Mouse (Mus musculus): ENCODE measurements at regions not wholly inside any gene's neighbourhood (a gene's known extent, or its start where the extent isn't known, plus 50 kb on each side); places are given as distances from the start of the nearest gene placed in this dataset.

DNA sequence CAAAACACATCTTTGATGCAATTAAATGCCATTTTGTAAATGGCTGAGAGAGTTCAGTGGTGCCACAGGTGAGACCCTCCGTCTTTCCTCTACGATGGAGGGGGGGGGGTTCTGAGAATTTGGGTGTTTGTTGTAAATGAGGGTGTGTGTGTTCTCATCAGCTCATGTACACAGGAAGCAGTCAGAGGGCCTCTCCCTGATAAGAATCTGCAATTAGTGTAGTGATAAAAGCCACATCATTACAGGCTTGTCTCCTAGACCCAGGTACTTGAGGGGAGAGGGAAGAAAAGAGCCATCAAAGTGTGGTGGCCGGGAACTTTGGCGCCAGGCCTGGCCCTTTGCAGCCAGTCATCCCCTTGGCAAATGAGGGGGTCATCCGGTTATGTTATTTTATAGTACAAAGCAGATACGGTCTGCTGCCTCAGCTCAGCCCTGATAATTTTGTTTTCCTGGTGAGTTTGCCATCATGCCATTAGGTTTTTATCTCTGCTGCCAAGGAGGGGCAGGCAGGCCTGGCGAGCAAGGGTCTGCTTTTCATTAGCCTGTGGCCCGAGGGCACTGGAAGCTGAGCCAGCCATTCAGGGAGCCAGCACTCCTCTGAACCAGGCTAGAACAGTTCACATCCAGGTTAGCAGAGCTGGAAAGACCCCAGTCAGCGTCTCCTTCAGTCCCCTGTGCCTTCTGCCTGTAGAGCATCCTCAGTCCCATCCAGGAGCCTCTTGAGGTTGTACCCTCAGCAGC, 59.7 kb downstream of the H2al1j start:
- no peak for DNase-seq (ENCODE audit: low spot score in 2 of 2)

DNA sequence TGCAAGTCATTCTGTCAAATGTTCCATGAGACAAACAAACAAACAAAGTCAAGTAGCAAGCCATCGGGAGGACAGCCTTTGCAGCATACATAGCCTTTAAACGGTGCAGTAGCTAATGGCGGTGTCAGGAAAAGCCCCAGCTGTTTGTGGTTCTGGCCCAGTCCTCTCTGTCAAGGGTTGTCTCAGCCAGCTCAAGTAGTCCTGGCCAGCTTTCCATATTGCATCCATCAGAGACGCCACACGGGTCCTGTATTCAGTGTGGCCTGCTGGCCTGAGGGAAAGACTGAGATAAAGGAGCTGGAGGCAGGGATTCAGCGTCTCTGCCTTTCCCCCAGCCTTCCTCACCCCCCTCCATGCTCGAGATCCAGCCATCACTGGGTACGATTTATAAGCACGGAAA, 61.2 kb downstream of the H2al1j start:
- DNase-seq (ENCODE audit: low spot score in 2 of 2), result peak in 1 of 2 experiments; percentile 20

DNA sequence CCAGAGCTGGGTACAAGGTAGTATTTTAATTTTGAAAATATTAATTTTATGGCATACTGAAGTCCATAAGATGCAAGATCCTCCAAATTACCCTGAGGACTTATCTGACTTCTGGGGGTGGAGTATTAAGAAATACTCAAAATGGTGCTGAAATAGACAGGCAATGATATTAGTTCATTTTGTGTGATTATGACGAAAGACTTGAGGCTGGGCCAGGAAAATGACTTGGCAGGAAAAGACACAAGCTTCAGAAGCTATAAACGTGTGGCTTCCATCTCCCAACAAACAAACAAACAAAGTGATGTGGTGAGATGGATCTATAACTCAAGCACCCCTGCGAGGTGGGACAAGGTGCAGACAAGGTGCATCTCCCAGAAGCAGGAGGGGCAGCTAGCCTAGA, 72.8 kb downstream of the H2al1j start:
- no peak for DNase-seq (ENCODE audit: low spot score in 2 of 2)

DNA sequence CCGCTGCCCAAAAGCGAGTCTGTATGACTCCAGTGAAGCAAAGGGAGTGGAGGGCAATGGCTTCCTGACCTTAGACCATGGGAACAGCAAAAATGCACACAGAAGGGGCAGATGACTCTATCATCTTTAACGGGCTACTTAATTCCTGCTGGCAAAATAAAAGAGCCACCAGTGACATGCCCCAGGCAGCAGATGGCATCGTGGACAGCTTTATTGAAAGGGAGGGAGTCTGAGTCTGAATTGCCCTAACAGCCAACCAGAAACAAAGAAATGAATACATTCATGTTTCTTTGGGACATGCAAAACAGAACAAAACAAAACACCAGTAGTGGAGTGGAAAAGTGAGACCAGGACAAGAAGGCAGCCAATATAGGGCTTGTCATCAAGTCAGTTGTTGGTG, 76.7 kb downstream of the H2al1j start:
- DNase-seq (ENCODE audit: low spot score in 2 of 2), result no peak

DNA sequence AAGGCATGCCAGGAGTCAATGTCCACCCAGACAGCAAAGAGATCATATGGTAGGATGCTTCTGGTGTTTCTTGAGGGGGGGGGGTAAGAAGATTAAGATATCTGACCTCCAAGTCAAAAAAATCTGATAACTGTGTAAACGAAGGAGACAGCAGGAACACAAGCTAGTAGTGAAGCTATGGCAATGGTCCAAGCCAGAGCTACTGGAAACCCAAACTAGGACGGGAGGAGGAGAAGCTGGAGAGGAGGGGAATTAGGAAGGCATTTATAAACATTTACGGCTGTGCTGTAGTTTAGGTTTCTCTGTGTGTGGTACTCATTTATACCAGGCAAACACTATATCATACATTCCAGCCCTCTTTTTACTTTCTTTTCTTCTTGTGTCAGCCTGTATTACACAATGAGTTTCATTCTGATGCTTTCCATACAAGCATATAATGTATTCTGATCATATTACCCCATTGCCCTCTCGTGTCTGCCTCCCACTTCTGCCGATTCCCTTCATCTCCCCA, 84.7 kb downstream of the H2al1j start:
- DNase-seq (ENCODE audit: low spot score in 2 of 2), result no peak

DNA sequence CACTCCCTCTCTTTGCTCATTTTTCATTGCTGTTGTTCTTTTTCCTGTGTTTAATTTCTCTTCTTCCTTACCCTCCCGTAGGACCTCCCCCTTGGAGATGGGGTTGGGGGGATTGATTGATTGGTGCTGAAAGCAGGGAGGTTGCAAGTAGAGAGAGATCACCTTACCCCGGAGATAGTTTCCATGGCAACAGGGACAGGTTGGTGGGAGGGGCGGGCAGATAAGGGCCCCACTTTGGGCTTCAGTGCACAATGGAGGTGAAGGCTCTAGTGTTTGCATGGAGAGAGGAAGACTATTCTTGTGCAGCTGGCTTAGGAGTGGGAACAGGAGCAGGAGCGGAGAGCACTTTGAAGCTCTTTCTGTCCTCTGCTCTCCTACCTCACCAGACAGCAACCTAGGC, 88.0 kb downstream of the H2al1j start:
- DNase-seq (ENCODE audit: low spot score in 2 of 2), result no peak

DNA sequence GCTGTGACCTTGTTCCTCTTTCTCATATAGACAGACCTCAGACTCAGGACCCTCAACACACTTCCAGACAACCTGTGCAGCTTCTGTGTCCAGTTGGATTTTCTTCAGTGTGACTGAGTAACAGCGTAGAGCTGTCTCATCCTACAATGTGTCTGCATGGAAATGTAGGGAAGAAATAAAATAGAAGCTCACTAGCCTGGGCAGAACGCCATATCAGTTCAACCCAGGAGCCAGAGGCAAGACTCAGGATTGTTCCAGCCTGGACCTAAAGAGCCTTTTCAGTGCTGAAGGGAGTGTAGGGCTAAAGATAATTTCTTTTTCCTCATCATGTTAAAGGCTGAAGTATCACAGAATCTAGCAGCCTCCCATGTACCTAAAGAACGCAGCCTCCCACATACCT, 88.9 kb downstream of the H2al1j start:
- no peak for DNase-seq (ENCODE audit: low spot score in 2 of 2)

DNA sequence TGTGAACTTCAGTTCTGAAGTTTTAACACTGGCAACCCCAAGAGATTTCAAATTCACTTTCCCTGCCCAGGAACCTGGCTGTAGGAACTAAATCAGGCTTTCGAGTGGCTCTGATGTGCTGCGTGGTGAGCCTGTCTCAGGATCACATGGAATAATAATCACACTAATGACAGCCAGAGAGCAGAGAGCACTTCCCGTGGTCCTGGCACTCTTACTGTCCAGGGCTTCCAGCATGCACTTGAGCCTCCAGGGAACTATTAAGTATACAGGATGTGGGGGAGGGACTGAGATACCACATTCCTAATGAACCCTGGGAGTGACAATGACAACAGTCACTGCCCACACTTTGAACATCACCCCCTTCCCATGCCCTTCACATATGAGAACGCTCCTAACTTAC, 90.2 kb downstream of the H2al1j start:
- DNase-seq (ENCODE audit: low spot score in 2 of 2), result no peak

DNA sequence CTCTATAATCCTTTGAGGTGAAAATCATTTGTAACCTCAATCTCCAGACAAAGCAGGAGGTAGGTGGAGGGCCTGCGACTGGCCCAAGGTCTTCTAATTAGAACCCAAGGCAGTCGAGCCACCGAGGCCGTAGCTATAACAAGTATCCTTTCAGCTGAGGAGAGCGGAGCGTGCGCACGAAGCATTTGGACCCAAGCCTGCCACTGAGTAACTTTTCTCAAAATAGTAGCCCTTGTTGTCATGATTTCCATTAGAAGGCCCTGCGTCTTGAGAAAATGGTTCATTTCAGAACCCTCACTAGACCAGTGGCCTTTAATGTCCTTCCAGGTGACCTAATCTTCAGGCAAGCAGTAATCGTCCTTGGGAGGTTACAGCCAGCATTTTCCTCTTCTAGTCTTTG, 90.6 kb downstream of the H2al1j start:
- no peak for DNase-seq (ENCODE audit: low spot score in 2 of 2)

DNA sequence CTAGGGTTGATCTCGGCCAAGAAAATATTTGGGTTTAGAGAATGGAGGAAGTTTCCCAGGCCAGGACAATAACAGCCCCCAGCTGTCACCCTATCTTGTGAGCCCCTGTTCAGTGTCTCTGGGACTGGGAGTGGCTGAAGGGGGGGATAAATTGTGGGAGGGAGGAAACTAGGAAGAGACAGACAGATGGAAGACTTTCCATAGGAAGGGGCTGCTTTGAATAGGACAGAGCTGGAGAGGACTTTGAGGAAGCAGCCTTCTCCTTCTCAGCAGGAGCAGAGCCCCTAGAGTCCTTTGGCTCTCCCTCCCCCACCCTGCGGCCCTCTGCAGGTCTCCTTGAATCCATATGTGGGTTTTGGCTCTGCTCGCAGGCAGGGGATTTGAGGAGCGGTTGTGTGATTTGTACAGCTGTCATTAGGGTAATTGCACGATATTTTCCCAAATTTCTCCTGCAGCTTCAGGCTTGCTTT, 91.6 kb downstream of the H2al1j start:
- no peak for DNase-seq (ENCODE audit: low spot score in 2 of 2)

DNA sequence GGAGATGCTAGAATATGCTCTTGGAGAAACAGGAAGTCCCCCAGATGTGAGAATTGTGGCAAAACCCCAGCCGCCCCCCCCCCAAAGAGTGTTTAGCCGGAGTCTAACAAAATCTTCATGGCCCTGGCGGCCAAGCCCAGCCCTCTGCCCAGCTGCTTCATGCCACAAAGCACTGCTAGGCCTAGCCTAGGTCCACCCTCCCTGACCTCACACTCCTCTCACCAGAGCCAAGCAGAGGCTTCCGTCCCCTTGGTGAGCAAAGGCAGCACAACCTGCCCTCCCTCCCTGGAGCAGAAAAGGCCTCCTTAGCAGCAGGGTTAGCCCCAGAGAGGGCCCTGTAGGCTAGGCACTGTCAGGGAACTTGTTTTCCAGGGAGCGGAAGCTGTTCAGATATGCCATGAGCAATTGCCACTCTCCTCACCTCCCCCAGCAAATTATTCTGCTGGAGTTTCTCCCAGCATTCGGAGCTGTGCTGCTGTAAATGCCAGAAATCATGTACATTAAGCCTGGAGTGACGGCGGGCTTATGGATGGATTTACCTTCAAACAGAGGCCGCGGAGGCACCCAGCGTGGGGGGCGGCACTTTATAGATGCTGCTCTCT, 104.9 kb downstream of the H2al1j start:
- DNase-seq (ENCODE audit: low spot score in 2 of 2), result no peak

DNA sequence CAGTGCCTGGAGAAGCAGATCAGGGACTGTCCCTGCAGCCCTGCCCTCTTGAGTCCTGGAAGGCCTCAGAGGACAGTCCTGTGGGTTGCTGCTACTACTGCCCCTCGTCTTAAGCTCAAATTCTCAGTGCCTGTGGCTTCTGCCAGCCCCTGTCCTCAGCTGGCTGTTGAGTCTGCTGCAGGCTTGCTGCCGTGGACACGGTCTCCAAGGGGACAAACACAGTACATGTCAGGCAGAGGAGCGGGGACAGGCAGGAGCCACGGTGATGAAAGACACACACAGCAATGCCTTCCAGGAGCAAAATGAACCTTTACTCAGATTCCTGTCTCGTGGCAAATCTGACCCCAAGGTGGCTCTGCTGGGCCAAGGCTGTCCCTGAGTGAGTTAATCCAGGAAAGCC, 107.7 kb downstream of the H2al1j start:
- DNase-seq (ENCODE audit: low spot score in 2 of 2), result no peak

DNA sequence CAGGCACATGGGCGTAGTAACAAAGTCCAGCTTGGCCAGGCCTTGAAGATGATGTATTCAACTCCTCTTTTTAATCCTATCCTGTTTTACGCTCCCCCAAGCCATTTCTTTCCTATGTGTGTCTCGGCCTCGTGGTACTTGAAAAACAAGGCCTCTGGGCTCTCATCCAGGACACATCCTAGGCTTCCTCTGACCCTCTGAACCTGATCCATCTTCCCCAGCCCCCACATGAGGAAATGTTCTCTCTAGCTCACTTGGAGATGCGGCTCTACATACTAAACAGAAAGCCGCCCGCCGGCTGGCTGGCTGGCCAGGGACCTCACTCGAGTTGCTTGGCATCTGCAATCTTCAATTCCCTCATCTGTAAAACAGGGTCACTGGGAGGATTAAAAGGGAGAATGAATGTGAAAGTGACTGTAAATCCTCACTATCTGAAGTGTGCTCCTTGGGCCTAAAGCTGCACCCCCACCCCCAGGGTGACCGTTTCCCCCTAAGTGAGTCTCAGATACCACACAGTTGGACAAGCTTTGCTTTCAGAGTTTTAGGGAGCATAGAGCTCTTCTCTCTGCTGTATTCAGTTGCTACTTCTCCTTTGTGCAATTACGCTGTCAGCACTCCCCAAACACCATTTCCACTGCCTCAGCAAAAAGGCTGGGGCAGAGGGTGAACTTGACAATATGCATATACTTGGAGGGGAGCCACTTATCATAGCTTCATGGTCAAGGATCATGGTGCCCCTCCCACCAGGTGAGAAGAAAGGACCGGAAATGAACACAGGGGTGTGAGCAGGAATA, 109.7 kb downstream of the H2al1j start:
- DNase-seq (ENCODE audit: low spot score in 2 of 2), result no peak

DNA sequence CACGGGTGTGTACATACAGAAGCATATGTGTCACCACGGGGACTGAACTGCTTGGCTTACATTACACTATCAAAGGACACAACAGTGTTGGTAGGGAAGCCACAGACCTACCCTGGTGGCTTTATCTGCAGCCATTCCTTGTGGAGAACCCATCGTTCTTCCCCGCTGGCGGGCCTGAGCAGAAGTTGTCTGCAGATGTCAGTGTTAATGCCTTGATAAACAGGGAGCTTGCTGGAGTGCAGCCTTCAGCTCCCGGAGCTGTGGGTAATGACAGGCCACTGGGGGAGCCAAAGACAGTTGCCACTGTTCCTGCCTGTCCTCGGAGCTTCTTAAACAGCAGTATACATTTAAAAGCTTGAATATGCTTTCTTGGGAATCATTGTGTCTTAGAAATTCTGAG, 115.9 kb downstream of the H2al1j start:
- no peak for DNase-seq (ENCODE audit: low spot score in 2 of 2)

DNA sequence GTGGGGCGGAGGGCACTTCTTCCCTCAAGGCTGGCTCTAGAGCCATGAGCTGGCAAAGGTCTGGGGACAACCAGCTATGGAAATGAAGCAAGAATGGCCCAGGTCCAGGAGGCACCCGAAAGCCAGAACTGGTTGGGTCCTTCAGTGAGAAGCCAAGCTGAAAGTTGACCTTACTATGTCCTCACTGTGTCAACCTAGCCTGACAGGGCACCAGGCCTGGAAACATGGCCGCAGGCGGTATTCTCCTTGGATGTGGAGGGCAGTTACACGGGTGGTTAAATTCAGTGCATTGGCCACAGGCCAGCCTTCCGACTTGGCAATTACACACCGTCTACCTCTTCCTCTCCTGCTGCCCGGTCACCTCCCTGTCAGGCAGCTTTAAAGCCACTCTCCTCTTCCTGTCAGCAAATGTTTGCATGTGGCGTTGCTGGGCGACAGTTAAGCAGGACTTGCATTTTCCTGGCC, 116.7 kb downstream of the H2al1j start:
- no peak for DNase-seq (ENCODE audit: low spot score in 2 of 2)

DNA sequence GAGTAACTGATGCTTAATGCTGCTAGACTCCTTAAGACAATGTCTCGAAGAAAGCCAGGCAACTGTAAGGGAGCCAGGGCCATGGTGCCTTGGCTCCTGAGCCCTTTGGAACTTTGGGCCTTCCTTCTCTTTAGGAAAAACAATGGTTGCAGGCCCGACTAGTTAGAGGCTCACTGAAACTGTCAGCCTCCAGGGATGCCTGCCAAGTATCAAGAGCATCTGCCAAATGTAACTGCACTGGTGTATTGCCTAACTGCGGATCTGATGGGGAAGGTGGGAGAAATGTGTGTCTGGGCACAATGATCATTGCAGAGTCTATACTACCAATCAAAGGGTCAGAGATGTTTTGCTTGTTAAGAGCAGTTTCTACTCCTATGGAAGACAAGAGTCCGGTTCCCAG, 121.1 kb downstream of the H2al1j start:
- DNase-seq (ENCODE audit: low spot score in 2 of 2), result no peak

DNA sequence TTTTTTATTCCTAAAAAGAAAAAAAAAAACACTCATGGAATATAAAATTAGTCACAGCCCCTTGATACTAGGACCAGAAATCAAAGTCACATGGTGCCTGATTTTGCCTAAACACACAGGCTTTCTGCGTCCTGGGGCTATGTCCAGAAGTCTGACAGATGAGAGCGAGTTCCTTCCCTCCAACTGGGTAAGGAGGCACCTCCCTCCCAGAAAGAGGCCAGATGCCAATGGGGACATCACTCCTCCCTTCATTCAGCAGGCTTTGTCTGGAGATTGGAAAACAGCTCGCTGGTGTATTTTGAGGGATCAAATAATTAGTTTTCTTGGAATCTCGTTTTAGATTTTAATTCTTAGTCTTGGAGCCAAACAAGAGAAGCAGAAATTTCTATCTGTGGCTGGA, 130.9 kb downstream of the H2al1j start:
- DNase-seq (ENCODE audit: low spot score in 2 of 2), result no peak

DNA sequence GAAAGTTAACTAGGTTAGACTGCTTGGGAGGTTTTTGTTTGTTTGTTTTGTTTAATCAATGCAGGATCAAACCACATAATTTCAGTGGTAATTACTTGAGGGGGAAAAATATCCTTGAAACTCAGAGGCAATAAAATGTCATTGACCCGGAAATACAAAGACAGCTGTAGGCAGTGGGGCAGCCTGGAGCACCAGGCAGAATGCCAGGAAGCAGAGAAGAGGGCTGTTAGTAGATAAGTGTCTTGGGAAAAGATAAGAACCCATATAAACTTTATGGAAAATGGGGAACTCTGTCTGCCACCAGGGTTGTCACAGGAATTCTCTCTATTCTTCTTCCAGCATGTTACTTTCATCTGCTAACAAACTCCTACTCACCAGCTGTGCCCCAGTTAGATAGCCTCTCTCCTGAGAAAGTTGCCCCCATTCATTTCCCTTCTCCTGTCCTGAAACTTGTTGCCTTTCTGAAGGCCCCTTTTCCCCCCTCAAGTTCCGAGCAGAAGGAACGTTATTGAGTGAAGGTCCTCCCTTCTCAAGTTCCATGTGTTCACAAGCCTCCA, 136.4 kb downstream of the H2al1j start:
- no peak for DNase-seq (ENCODE audit: low spot score in 2 of 2)

DNA sequence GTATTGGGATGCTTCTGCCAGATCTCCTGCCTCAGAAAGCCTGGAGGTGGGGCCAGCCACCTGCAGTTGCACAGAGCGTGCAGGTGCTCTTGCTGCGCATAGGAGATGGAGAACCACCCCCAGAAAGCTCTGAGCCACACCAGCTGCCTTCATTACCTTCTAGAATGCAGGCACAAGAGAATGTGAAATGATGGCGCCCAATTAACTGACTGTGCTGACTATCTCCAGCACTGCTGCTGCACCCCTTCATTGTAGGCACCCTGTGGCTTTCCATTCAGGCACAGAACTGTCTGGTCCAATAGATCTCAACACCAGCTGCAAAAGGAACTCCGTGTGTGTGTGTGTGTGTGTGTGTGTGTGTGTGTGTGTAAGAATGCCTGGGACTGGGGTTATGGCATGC, 138.6 kb downstream of the H2al1j start:
- DNase-seq (ENCODE audit: low spot score in 2 of 2), result no peak

DNA sequence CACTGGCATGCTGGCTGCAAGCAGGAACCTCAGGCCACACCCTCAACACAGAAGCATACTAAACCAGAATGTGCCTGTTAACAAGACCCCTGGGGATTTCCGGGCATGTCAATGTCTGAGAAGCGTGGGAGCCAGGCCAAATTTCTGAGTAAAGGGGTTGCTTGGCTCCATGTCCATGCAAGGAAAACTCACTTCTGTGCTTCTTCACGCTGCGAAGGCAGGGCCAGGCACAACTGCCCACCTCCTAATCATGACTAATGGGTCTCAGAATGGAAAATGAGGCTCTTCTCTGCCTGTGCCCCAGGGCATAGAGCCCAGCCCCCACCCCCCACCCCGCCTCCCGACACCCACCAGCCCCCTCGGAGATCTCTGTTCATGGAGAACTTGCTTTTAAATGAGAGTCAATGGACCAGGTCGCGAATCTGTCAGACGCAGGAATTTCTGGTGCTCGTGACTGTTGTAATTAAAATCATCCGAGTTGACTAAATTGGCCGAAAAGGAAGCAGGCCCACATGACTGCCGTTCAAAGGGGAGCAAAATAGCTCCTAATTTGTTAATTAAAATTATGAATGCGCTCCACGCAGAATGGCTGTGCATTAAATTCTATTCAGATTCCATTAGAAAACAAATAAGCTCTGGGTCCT, 152.2 kb downstream of the H2al1j start:
- DNase-seq (ENCODE audit: low spot score in 2 of 2), result no peak

DNA sequence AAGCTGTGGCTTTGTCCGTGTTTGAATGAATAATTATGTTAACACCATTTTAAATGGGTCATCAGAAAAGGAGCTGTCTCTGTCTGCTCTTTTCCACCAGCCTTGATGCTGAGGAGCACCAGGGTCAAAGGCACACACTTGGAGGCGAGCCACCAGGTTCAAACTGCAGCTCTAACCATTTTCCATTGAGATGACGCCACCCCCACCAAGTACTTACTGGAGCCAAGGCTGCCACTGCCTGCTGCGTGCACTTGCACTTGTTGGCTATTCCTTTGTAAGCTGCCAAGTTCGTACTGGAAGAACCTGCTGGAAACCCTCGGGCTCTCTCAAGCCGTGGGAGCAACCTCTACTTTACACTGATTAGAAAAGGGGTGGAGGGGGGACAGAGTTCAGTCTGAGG, 154.5 kb downstream of the H2al1j start:
- no peak for DNase-seq (ENCODE audit: low spot score in 2 of 2)

DNA sequence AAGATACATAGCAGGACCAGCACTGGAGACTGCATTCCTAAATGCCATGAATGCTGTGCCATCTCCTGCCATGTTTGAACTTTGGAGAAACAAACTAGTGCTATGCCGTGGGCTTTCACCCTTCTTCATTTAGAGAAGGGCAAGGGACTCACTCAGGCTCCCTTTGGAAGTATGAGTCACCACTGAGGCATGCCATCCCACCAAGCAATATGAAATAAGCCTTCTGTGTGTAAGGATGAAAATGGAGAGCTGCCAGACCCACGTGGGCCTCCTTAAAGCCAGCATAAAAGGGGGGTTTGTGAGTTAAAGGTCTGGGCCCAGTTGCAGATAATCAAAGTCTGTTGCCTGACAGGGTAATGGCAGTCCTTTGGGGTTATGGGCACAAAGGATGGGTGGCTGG, 159.0 kb downstream of the H2al1j start:
- no peak for DNase-seq (ENCODE audit: low spot score in 2 of 2)

Measured in urinary bladder, postnatal 4 days (tissue).